Mouse (Mus musculus) gastrocnemius, postnatal 14 days (tissue): ENCODE data around the gene Narfl. TPM values are rescaled to one million over a fixed set of nuclear protein-coding genes. Genes with fewer than 3 reads are reported as not detected.
"Not testable (repeated sequence)": the region's sequence is repeated elsewhere in the genome, so short reads cannot be mapped to it uniquely, and the experiment has no call there.

Source experiments
- DNase-seq: peaks from one replicate; pipeline ENCODE4 v3.0.0; 2021; ENCODE audit warnings: mixed read lengths
- intact Hi-C: fragments of 180-260 bp; cut with DNase I; formaldehyde crosslinking; loops from one replicate; pipeline ENCODE4 v1.15.1; 2025; ENCODE audit warnings: low total_unique reads
- long read RNA-seq, 2 experiments: library from polyadenylated mRNA; stranded (forward); transcript quantifications; one replicate each; pipeline ENCODE4 v2.0.0; 2021
- total RNA-seq, 2 experiments: library from RNA; stranded (reverse); gene quantifications; 2 replicates each; pipeline ENCODE4 v1.2.3; 2021

Narfl gene
- 10 to 100 TPM; 27.7 to 28.8 TPM for total RNA-seq
- long read RNA-seq, experiment 1, transcript Narfl-201 (11 exons, 2,555 nt): major isoform, 64 of 74 reads
- long read RNA-seq, experiment 1, partial matches to known transcripts: 4 of 74 reads
- long read RNA-seq, experiment 1, other reads (novel, unspliced or antisense): 6 of 74 reads
- long read RNA-seq, experiment 2, transcript Narfl-201 (11 exons, 2,555 nt): major isoform, 59 of 69 reads
- long read RNA-seq, experiment 2, partial matches to known transcripts: 1 of 69 reads
- long read RNA-seq, experiment 2, other reads (novel, unspliced or antisense): 7 of 69 reads

DNA sequence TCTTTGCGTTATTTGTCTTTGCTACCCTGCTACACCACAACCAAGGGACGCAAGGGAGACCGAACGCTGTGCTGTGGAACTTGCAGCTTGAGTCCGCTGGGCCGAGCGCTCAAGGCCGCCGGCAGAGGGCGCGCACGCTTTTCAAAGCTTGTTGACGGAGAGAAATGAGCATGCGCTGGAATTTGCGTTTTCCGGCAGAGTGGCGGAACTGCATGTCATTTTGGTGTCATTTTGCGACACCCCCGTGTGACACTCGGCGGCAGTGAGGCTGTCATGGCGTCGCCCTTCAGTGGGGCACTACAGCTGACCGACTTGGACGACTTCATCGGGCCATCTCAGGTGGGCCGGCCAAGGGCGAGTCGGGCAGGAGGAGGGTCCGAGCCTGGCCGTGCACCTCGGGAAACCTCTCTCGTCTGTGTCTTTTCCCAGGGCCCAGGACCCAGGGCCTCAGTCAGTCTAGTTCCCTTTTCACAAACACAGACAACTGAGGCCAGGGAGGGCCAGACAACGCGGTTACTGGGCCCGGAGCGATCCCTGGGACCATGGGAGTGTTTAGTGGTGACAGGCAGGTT, at the start of gene Narfl:
Gene Narfl, plus strand, starts transcription at position 228 of the 572 bp plus-strand sequence.
- intact Hi-C loops: loop anchor here (2.0 kb wide), 1 partner anchor 29 kb away; no protein-coding TSS in a partner anchor
- peak; percentile 95 for DNase-seq

DNA sequence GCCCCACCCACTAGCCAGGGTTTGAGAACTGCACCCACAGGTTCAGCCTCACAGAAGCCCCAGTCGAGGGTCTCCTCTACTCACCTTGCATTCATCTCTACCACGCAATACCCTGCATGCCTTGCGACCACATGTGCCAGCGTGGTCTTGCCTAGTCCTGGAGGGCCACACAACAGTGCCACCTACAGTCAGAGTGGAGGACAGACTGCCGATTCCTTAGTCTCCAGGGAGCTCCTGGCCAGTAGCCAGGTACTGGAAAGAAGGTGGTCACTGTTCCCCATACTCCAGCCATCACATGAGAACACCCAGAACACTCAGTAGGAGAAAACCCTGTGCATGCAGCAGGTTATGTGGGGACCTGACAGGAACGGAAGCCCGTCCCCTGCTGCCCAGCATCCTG, 49.7 kb upstream of the Narfl start:
- no peak for DNase-seq
- intact Hi-C loops: no loop called here

GRCm38 (mm10) chr17:25725264-25725663, 48.3 kb upstream of the Narfl start:
- intact Hi-C loops: no loop called here
- no peak for DNase-seq

DNA sequence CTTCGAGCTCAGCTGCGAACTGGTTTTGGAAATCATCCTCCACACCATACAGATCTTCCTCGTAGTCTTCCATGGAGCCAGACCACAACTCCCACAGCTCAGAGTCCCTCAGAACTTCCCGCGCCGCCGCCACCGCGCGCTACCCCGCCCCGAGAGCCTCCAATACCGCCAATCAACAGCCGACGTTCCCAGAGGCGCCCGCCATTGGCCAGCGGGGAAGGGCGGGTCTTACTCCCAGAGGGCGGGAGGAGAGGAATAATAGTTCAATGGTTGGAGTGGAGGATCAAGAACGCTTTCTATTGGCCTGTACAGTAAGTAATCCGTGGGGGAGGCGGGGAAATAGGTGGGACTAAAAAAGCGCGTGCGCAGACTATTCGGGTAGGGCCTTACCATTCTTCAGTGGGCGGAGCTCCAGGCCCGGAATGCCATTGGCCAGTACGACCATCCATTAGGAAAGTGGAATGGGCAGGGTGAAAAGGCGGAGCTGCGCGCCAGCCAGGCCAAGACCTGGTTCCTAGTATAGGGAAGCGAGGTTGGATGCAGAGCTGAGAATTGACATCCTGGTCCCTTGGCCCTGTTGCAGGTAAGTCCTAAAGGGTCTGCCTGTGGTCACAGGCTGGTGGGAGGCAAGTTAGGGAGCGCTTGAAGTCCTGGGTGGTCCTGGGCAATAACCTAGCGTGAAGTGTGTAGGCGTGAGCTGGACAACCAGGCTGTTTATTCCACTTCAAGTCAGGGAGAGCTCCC, 46.1 kb upstream of the Narfl start, which contains the start of the genes Chtf18 and Rpusd1:
Gene Chtf18, minus strand, starts transcription at position 155 of the 744 bp plus-strand sequence.
Gene Rpusd1, plus strand, starts transcription at position 406 of the 744 bp plus-strand sequence.
- DNase-seq: peak; percentile 99
- intact Hi-C loops: no loop called here

DNA sequence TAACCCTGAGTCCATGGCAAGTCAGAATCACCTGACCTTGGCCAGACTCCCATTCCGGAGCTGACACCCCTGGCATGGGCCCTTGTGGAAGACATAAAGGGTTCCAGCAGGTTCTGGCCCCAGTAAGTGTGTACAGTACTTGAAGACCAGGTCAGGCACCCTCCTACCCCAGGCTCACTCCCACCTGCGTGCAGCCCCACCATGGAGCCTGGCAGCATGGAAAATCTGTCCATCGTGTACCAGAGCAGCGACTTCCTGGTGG, 45.6 kb upstream of the Narfl start:
- DNase-seq: no peak
- intact Hi-C loops: no loop called here

- peak; percentile 78 for DNase-seq
- intact Hi-C loops: loop anchor here (5.0 kb wide), 1 partner anchor 65 kb away; the partner anchor contains the start of genes AC134908.4 and Metrn
Observed at GRCm38 (mm10) chr17:25732082-25732481, 41.5 kb upstream of the Narfl start.

DNA sequence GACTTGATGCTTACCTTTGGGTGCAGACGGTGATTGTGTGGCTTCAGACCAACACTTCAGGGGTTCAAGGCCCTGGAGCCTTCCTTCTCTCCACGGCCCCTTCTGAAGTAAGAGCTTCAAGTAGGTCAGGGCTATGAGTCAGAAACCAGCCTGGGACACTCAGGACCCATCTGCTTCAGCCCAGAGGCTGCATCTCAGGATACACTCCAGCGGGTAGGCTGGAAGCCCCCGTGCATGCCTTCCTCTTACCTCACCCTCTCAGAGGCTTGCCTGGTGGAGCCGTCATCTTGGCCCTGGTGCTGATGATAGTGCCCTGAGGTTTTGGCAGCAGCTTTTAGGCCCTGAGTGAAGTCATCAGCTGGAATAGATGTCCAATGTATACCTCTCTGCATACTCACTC, 38.3 kb upstream of the Narfl start:
- no peak for DNase-seq
- intact Hi-C loops: no loop called here

DNA sequence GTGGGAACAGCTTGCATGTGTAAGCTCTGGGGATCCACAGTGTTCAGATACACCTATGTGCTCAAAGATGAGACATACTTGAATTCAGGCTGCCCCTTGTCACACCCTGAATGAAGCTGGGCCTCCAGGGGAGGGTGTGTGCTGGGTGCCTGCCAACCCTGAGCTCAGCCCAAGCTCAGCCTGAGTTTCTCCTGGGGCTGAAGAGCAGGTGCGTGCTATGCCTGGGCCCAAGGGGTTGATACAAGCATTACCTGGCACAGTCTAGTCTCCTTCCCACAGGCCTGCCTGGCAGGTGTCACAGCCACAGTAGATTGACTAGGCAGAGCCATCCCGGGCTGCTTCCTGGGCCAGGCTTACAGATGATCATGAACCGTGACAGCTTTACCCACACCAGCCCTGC, 37.8 kb upstream of the Narfl start, which contains the start of gene Mslnl:
Gene Mslnl, plus strand, starts transcription at position 298 of the 400 bp plus-strand sequence.
- no peak for DNase-seq
- intact Hi-C loops: no loop called here

GRCm38 (mm10) chr17:25738861-25739260, 34.7 kb upstream of the Narfl start:
- intact Hi-C loops: no loop called here
- no peak for DNase-seq

GRCm38 (mm10) chr17:25741471-25741870, 32.1 kb upstream of the Narfl start:
- intact Hi-C loops: not testable (repeated sequence)

GRCm38 (mm10) chr17:25743831-25744230, 29.7 kb upstream of the Narfl start:
- intact Hi-C loops: no loop called here
- DNase-seq: no peak

More at GRCm38 (mm10) chr17:25741471-25741870, 32.1 kb upstream of the Narfl start:
- not testable (repeated sequence) for DNase-seq

DNA sequence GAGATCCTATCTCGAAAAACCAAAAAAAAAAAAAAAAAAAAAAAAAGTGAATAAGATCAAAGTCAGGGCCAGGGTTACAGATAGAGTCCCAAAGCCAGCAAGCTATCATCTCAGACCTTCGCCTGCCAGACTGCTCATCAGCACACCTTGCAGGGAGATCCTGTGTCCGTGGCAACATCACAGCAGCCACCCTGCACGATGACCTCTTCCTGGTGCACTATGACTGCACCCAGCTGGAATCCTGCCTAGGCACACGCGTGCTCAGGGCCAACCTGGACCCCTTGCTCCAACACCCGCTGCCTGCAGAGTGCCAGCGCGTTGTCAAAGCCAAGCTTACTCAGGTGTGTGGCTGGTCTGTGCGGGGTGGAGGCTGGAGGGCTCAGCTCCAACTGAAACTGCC, 29.3 kb upstream of the Narfl start:
- intact Hi-C loops: no loop called here
- no peak for DNase-seq

GRCm38 (mm10) chr17:25748238-25748637, 25.3 kb upstream of the Narfl start:
- no peak for DNase-seq
- intact Hi-C loops: no loop called here

DNA sequence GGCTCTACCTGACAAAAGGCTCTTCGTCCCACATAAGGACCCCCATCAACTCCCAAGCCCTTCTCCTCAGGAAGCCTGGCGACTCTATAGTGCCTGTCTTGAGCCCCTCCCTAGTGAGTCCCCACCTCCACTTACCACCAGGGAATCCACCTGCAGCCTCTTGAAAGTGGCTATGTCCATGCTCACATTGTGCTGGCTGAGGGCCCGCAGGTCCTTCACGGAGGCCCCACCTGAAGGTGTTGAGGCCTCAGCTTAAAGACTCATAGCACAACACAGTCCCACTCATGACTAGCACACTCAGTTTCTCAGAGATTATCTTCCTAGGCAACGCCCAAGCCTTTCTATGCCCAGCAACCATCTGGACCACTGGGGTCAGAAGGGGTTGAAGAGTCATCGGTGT, 24.3 kb upstream of the Narfl start:
- no peak for DNase-seq
- intact Hi-C loops: no loop called here

- intact Hi-C loops: no loop called here
- peak; percentile 56 for DNase-seq
Observed at GRCm38 (mm10) chr17:25751446-25751845, 22.1 kb upstream of the Narfl start.

- intact Hi-C loops: no loop called here
- no peak for DNase-seq
Observed at GRCm38 (mm10) chr17:25754241-25754640, 19.3 kb upstream of the Narfl start, which contains the start of gene Msln. TSS of gene Msln (minus strand) at chr17:25754378.

DNA sequence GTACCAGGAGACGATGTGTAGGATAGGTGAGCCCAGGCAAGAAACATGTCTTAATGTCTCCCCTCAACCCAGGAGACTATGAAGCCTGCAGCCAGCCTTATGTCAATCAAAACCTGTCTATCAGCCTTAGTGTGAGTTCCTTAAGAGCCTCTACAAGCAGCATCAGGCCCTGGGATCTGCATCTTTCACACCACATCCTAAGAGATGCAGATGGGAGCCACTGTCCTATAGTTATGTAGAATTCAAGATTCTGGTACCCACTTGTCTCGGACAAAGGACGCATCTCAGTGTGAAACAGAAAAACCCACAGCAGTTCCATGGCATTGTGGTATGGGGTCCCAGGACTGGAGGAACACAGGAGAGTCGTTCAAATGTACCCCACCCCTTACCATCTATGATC, 18.5 kb upstream of the Narfl start:
- no peak for DNase-seq
- intact Hi-C loops: no loop called here

- no peak for DNase-seq
- intact Hi-C loops: no loop called here
Observed at GRCm38 (mm10) chr17:25755627-25756377, 17.8 kb upstream of the Narfl start.

DNA sequence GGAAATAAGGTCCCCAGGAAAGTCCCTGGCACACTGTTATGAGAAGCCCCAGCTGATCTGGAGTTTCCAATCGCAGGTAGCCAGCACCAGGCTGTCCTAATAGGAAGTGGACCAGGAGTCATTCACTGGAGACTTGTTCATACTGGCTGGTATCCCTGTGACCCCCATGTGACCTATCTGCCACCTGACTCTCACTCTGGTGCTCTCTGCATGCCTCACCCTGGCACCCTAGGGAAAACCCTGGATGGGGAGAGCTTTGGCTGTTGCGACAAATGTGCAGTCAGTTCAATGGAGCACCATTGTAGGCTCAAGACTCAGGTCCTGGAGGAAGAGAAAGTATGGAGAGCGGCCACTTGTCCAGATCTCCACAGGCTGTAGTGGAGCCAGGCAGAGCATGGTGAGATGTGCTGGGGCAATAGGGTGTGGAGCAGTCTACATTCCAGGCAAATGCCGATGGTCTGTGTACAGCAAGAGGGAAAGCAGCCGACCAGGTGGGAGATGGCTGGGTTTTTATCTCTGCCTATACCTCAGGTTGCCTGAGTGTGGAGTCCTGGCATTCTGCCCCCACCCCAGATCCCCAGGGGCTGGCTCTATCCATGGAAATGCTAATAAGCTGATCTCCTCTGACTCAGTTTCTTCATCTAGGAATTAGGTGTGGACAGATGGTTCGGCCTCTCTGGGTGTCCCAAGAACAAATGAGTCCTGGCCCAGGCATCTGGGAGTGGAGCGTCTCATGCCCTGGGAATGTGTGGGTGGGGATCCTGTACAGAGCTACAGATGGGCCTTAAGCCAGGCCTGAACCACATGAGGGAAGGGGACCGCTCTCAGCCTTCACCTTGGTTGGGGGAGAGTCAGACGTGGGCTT, 17.0 kb upstream of the Narfl start:
- DNase-seq: no peak
- intact Hi-C loops: no loop called here
